Mouse (Mus musculus): ENCODE data around the gene Trp53rkb.

GRCm38 (mm10) chr2:166754760-166755159 is 37.6 kb upstream of the Trp53rkb start:
- no peak for TF ChIP-seq CTCF (IDR thresholded peaks at IDR 0.05; ENCODE audit: low read depth)
- TF ChIP-seq EP300 (IDR thresholded peaks at IDR 0.05; ENCODE audit: low read depth): no peak
